Mouse (Mus musculus) cerebellum, postnatal 4 days (tissue): ENCODE data around the gene S100a13.

Experiments used
- DNase-seq, 2 experiments: peaks; one replicate each; pipeline ENCODE4 v3.0.0; 2022; ENCODE audit warnings: low spot score in 2 of 2, mixed read lengths in 1 of 2

The S100a13 gene

DNA sequence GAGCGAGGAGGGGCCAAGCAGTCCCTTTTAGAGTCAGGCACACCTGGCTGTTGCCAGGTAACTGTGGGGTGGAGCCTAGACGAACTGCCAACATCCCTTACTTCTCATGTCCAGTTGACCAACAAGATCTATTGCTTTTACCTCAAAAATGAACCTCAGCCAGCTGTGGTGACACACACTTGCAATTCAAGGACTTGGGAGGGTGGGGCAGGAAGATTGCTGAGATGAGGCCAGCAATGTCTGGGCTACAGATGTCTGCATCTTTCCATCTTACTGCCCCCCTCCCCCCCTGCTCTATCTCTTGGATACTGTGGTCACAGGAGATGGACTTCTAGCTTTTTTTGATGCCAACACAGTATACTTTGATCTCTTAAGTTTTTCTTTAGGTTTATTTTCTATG lies 38.0 kb downstream of the S100a13 start:
- DNase-seq: no peak

DNA sequence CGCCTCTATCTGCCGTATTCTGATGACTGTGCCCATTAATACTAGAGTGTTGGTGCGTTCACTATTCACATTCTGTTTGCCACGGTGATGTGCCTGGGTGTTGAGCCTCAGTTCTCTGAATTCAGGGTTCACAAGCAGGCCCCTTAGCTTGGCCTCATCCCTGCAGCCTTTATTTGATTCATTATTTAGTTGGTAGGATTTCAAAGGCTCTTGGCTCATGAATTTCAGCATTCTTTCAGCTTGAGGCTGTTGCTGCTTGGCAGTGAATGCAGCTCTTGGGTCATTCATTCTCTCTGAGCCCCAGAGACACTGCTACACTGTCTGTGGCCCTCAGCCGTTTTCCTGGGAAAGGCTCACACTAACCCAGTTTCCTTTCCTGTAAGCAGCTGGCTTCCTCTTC lies 41.7 kb downstream of the S100a13 start:
- DNase-seq: no peak

DNA sequence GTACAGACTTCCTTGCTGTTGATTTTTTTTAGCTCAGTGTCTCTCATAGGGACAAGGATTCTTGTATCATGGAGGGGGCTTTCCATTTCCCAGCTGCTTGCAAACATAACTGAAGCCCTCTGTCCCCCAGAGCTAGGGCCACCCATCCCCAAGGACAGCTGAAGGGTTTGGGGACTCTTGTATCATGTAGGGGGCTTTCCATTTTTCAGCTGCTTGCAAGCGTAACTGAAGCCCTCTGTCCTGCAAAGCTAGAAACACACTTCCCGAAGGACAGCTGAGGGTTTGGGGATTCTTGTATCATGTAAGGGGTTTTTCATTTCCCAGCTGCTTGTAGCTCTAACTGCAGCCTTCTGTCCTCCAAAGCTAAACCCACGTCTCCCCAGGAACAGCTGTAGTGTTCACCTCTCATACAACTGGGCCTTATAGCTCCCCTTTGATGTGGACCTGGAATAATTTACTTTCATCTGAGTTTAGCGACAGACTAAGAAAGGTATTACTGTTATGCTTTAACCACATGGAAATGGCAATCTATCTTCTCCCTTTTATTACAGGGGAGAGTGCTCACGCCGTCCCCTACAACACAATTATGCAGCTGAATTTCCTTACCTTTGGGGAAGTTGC lies 45.9 kb downstream of the S100a13 start, which contains the start of gene S100a3:
TSS of gene S100a3 (plus strand) at position 571 of the 621 bp plus-strand sequence.
- DNase-seq: no peak
